27 mouse cellular contexts compared by ENCODE assay signal in the genomic region with DNA sequence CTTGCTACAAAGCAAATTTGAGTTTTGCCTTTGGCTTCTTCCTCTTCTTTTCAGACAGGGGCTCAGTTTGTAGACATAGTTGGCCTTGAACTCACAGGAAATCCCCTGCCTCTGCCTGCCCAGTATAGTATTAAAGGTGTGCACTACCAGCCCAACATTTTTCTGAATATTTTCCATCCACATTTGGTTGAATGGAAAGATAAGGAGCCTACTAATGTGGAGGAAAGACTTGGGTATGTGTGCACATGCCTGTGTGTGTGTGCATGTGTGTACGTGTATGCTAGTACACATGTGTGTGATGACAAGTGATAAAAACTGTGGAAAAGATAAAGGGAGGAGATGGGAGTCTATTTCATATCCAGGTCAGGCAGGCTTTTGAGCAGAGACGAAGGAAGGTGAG. TPM values are rescaled to one million over a fixed set of nuclear protein-coding genes. Genes with fewer than 3 reads are reported as not detected.
DNase-seq lines count a peak whose midpoint lies in the region; ATAC-seq and TF ChIP-seq lines count a peak whose summit lies in the region.
"Had no signal": no experiment of that assay in that cellular context is flagged by ENCODE, and none has a peak within 500 bp of the region (broad histone marks: within the 10 kb centered on the region; RNA-seq: fewer than 3 reads in every experiment).

No protein-coding gene starts in this region.

- TF ChIP-seq CTCF in liver, embryonic 14.5 days (IDR thresholded peaks at IDR 0.05; ENCODE audit: low read depth) = no peak
- no peak for TF ChIP-seq CTCF in liver, postnatal 0 days (IDR thresholded peaks at IDR 0.05; ENCODE audit: low read depth)

- H3K9me3 ChIP-seq in heart, embryonic 13.5 days = no peaks in the 10 kb centered on the region
- H3K9me3 ChIP-seq in liver, embryonic 14.5 days (ENCODE audit: control insufficient read depth, low read length) = no peaks in the 10 kb centered on the region
- no peaks in the 10 kb centered on the region for H3K9me3 ChIP-seq in liver, postnatal 0 days (ENCODE audit: low read length)
- H3K9me3 ChIP-seq in hindbrain, embryonic 14.5 days (ENCODE audit: control insufficient read depth, low read length) = no peaks in the 10 kb centered on the region
- H3K9me3 ChIP-seq: embryonic facial prominence, embryonic 10.5 days; embryonic facial prominence, embryonic 13.5 days; heart, embryonic 10.5 days; hindbrain, embryonic 12.5 days had no signal

- no peak overlapping the region for H3K4me3 ChIP-seq in heart, embryonic 13.5 days
- H3K4me3 ChIP-seq in liver, embryonic 14.5 days (ENCODE audit: insufficient read depth in 1 of 2, low read depth in 2 of 2, low read length in 2 of 2) = no peak overlapping the region; a peak in 1 of 4 replicates
- no peak overlapping the region for H3K4me3 ChIP-seq in liver, postnatal 0 days (ENCODE audit: low read depth, low read length)
- H3K4me3 ChIP-seq in hindbrain, embryonic 14.5 days (replicated peaks; ENCODE audit: low read length) = no peak overlapping the region
- H3K4me3 ChIP-seq: embryonic facial prominence, embryonic 10.5 days; embryonic facial prominence, embryonic 13.5 days; gastrocnemius, adult 2 months; heart, adult 2 months; heart, embryonic 10.5 days; hindbrain, embryonic 12.5 days had no signal

- whole genome bisulfite sequencing in heart, embryonic 13.5 days = 60% methylated on average over 2 of the region's 2 CpGs
- 24% methylated on average over 2 of the region's 2 CpGs for WGBS in liver, embryonic 14.5 days (ENCODE audit: insufficient replicate concordance)
- 59% methylated on average over 2 of the region's 2 CpGs for WGBS in liver, postnatal 0 days (ENCODE audit: insufficient replicate concordance)
- WGBS in hindbrain, embryonic 14.5 days = 94% methylated on average over 2 of the region's 2 CpGs

- H3K4me1 ChIP-seq in heart, embryonic 13.5 days = peaks cover 47% of the 10 kb centered on the region
- peaks cover 54 to 56% of the 10 kb centered on the region in 2 experiments for H3K4me1 ChIP-seq in liver, embryonic 14.5 days (replicated peaks; ENCODE audit: control insufficient read depth in 2 of 2, insufficient read depth in 2 of 2, low read length in 1 of 2)
- H3K4me1 ChIP-seq in liver, postnatal 0 days (ENCODE audit: insufficient read depth) = peaks cover 44% of the 10 kb centered on the region
- H3K4me1 ChIP-seq in hindbrain, embryonic 14.5 days (replicated peaks; ENCODE audit: control insufficient read depth, insufficient read depth, low read length) = peaks cover 20% of the 10 kb centered on the region

- DNase-seq in heart, adult 11 months = no peak
- no peak for DNase-seq in liver, embryonic 14.5 days (ENCODE audit: low read depth in 3 of 3, low spot score in 3 of 3)
- DNase-seq in liver, postnatal 0 days = no peak
- no peak for DNase-seq in T-cell, adult 2 months (ENCODE audit: low spot score)
- no peak for DNase-seq in gastrocnemius, adult 8-10 months (ENCODE audit: low spot score in 2 of 2)
- no peak for DNase-seq in hindbrain, embryonic 14.5 days (ENCODE audit: low spot score)
- DNase-seq: adrenal gland, adult 8-10 months; adrenal gland, postnatal 25 days; B cell, adult 2 months; cerebellum, adult 11-12 months; cerebellum, adult 8-10 months; cerebellum, postnatal 10 days; cerebellum, postnatal 36 days; embryo, embryonic 11 days; forebrain, postnatal 0 days; gastrocnemius, adult 2 months; gastrocnemius, postnatal 25 days; heart, adult 2 months had no signal

- no peak for TF ChIP-seq EP300 in liver, embryonic 14.5 days (IDR thresholded peaks at IDR 0.05; ENCODE audit: low read depth)
- TF ChIP-seq EP300 in liver, postnatal 0 days (IDR thresholded peaks at IDR 0.05; ENCODE audit: low read depth) = no peak

- H3K36me3 ChIP-seq in heart, embryonic 13.5 days = 0 out of 2 replicates have a peak, but pooled peaks cover 4% of the 10 kb centered on the region
- peaks cover 19% of the 10 kb centered on the region for H3K36me3 ChIP-seq in liver, embryonic 14.5 days (replicated peaks; ENCODE audit: control insufficient read depth, insufficient read depth, low read depth)
- no peaks in the 10 kb centered on the region; the same call in 1 of the 2 replicates for H3K36me3 ChIP-seq in liver, postnatal 0 days (replicated peaks; ENCODE audit: insufficient read depth, low read length)
- no peaks in the 10 kb centered on the region for H3K36me3 ChIP-seq in hindbrain, embryonic 14.5 days (replicated peaks; ENCODE audit: control insufficient read depth, insufficient read depth)
- H3K36me3 ChIP-seq: embryonic facial prominence, embryonic 13.5 days; hindbrain, embryonic 12.5 days had no signal

- 0 out of 2 replicates have a peak overlapping the region, but pooled peaks have one; percentile 22 for H3K4me2 ChIP-seq in heart, embryonic 13.5 days
- peak overlapping the region; percentile 48 for H3K4me2 ChIP-seq in liver, embryonic 14.5 days (ENCODE audit: low read depth)
- peak overlapping the region; percentile 30; the same call in 1 of the 2 replicates for H3K4me2 ChIP-seq in liver, postnatal 0 days (ENCODE audit: low read depth, low read length)
- H3K4me2 ChIP-seq in hindbrain, embryonic 14.5 days (replicated peaks) = no peak overlapping the region
- H3K4me2 ChIP-seq: embryonic facial prominence, embryonic 13.5 days; hindbrain, embryonic 12.5 days had no signal

- H3K27ac ChIP-seq in heart, embryonic 13.5 days (replicated peaks) = 0 out of 2 replicates have a peak overlapping the region, but pooled peaks have one; percentile 2
- peak overlapping the region; percentile 63 for H3K27ac ChIP-seq in liver, embryonic 14.5 days
- H3K27ac ChIP-seq in liver, postnatal 0 days (ENCODE audit: low read depth) = 0 out of 2 replicates have a peak overlapping the region, but pooled peaks have one; percentile 16
- no peak overlapping the region for H3K27ac ChIP-seq in hindbrain, embryonic 14.5 days
- H3K27ac ChIP-seq: embryonic facial prominence, embryonic 10.5 days; embryonic facial prominence, embryonic 13.5 days; gastrocnemius, adult 2 months; heart, adult 2 months; heart, embryonic 10.5 days; hindbrain, embryonic 12.5 days had no signal

- H3K9ac ChIP-seq in heart, embryonic 13.5 days = no peak overlapping the region
- H3K9ac ChIP-seq in liver, embryonic 14.5 days (replicated peaks) = peak overlapping the region; percentile 27
- no peak overlapping the region for H3K9ac ChIP-seq in liver, postnatal 0 days (replicated peaks)
- H3K9ac ChIP-seq in hindbrain, embryonic 14.5 days = no peak overlapping the region
- H3K9ac ChIP-seq: embryonic facial prominence, embryonic 13.5 days; forebrain, postnatal 0 days; hindbrain, embryonic 12.5 days had no signal

- ATAC-seq in heart, embryonic 13.5 days (ENCODE audit: extremely low read depth, insufficient number of reproducible peaks, low FRiP score, low TSS enrichment) = no peak
- ATAC-seq in inflammation-experienced regulatory T-cells, adult 6 months = peak; percentile 15
- ATAC-seq in liver, embryonic 14.5 days (ENCODE audit: insufficient read depth) = no peak
- no peak for ATAC-seq in liver, postnatal 0 days
- ATAC-seq in hindbrain, embryonic 14.5 days (ENCODE audit: low FRiP score) = no peak
- ATAC-seq: activated CD4-positive, CD25-positive, alpha-beta regulatory T cell, adult 4 months; forebrain, embryonic 14.5 days; forebrain, postnatal 0 days; hindbrain, embryonic 16.5 days had no signal

- H3K27me3 ChIP-seq in heart, embryonic 13.5 days (replicated peaks) = no peaks in the 10 kb centered on the region
- H3K27me3 ChIP-seq in liver, embryonic 14.5 days (ENCODE audit: control insufficient read depth, insufficient read depth, low read length) = no peaks in the 10 kb centered on the region
- no peaks in the 10 kb centered on the region for H3K27me3 ChIP-seq in liver, postnatal 0 days (ENCODE audit: insufficient read depth, low read length)
- no peaks in the 10 kb centered on the region for H3K27me3 ChIP-seq in hindbrain, embryonic 14.5 days (ENCODE audit: control insufficient read depth, insufficient read depth, low read length)
- H3K27me3 ChIP-seq: embryonic facial prominence, embryonic 13.5 days; hindbrain, embryonic 12.5 days had no signal

RNA-seq across cellular contexts. Expression of gene Hectd4, which starts 5.8 kb away (rescaled TPM):
- polyA plus RNA-seq in heart, embryonic 13.5 days (2015; fragmentation: Nextera tagmentation; extraction: Ambion mirVana) = 2.8 and 3.3 TPM in 2 replicates
- 1 to 10 TPM; 4.4 to 8.7 (median 8.2) TPM for polyA plus RNA-seq in inflammation-experienced regulatory T-cells, adult 6 months (2017; shearing (Covaris generic))
- polyA plus RNA-seq in liver, embryonic 14.5 days (2012; rRNA removed) = 15.8 and 16.1 TPM in 2 replicates
- polyA plus RNA-seq in liver, embryonic 14.5 days (2014; fragmentation: Nextera tagmentation; extraction: Ambion mirVana) = 11.1 and 11.2 TPM in 2 replicates
- 3.3 and 3.6 TPM in 2 replicates for polyA plus RNA-seq in liver, postnatal 0 days (2015; fragmentation: Nextera tagmentation; extraction: Ambion mirVana)
- 10 to 100 TPM; 12.3 to 16.7 (median 13.9) TPM for total RNA-seq in gastrocnemius, adult 8-10 months (2022)
- polyA plus RNA-seq in hindbrain, embryonic 14.5 days (2014; fragmentation: Nextera tagmentation; extraction: Ambion mirVana) = 34.1 and 37.2 TPM in 2 replicates

RNA-seq across cellular contexts. Expression of gene Rpl6, which starts 21.6 kb away (rescaled TPM):
- polyA plus RNA-seq in heart, embryonic 13.5 days (2015; fragmentation: Nextera tagmentation; extraction: Ambion mirVana) = 368 and 390 TPM in 2 replicates
- 1,000 to 10,000 TPM; 1,376 to 1,988 (median 1,894) TPM for polyA plus RNA-seq in inflammation-experienced regulatory T-cells, adult 6 months (2017; shearing (Covaris generic))
- polyA plus RNA-seq in liver, embryonic 14.5 days (2012; rRNA removed) = 403 and 658 TPM in 2 replicates
- 477 and 488 TPM in 2 replicates for polyA plus RNA-seq in liver, embryonic 14.5 days (2014; fragmentation: Nextera tagmentation; extraction: Ambion mirVana)
- 315 and 325 TPM in 2 replicates for polyA plus RNA-seq in liver, postnatal 0 days (2015; fragmentation: Nextera tagmentation; extraction: Ambion mirVana)
- 100 to 1,000 TPM; 405 to 594 (median 505) TPM for total RNA-seq in gastrocnemius, adult 8-10 months (2022)
- polyA plus RNA-seq in hindbrain, embryonic 14.5 days (2014; fragmentation: Nextera tagmentation; extraction: Ambion mirVana) = 377 and 422 TPM in 2 replicates

RNA-seq across cellular contexts. Expression of gene Ptpn11, which starts 34.7 kb away (rescaled TPM):
- 18.4 and 20.0 TPM in 2 replicates for polyA plus RNA-seq in heart, embryonic 13.5 days (2015; fragmentation: Nextera tagmentation; extraction: Ambion mirVana)
- 10 to 100 TPM in 2 of 3 experiments, 1 to 10 TPM in 1; 9.8 to 16.6 (median 13.3) TPM for polyA plus RNA-seq in inflammation-experienced regulatory T-cells, adult 6 months (2017; shearing (Covaris generic))
- 10.4 and 13.7 TPM in 2 replicates for polyA plus RNA-seq in liver, embryonic 14.5 days (2012; rRNA removed)
- 10.0 and 11.5 TPM in 2 replicates for polyA plus RNA-seq in liver, embryonic 14.5 days (2014; fragmentation: Nextera tagmentation; extraction: Ambion mirVana)
- 9.6 and 10.6 TPM in 2 replicates for polyA plus RNA-seq in liver, postnatal 0 days (2015; fragmentation: Nextera tagmentation; extraction: Ambion mirVana)
- total RNA-seq in gastrocnemius, adult 8-10 months (2022) = 10 to 100 TPM; 60.1 to 89.9 (median 74.9) TPM
- polyA plus RNA-seq in hindbrain, embryonic 14.5 days (2014; fragmentation: Nextera tagmentation; extraction: Ambion mirVana) = 26.2 and 26.4 TPM in 2 replicates
